Mouse (Mus musculus) myocyte (in vitro differentiated cells): ENCODE measurements around the gene Ndufs4.

Experiments
- MAX ChIP-seq: IDR thresholded peaks from one replicate; pipeline ENCODE4 v1.6.1; 2011; ENCODE audit warnings: low read depth, mild to moderate bottlenecking, control low read depth
- POLR2A ChIP-seq: IDR thresholded peaks from one replicate; pipeline ENCODE4 v1.6.1; 2011; ENCODE audit warnings: low read depth, mild to moderate bottlenecking, control low read depth, moderate library complexity; ENCODE audit not compliant: insufficient read length
- REST ChIP-seq: IDR thresholded peaks from one replicate; pipeline ENCODE4 v1.6.1; 2011; ENCODE audit warnings: mild to moderate bottlenecking, control low read depth, moderate library complexity; ENCODE audit not compliant: insufficient read depth, insufficient read length
- TCF12 ChIP-seq: IDR thresholded peaks from one replicate; pipeline ENCODE4 v1.6.1; 2011; ENCODE audit warnings: mild to moderate bottlenecking, control low read depth; ENCODE audit not compliant: poor library complexity, insufficient read depth, severe bottlenecking

GRCm38 (mm10) chr13:114344220-114344973 is 43.7 kb downstream of the Ndufs4 start:
- TF ChIP-seq POLR2A: no peak
- TF ChIP-seq REST: no peak
- no peak for TF ChIP-seq MAX
- no peak for TF ChIP-seq TCF12
